11 mouse cellular contexts compared by ENCODE assay signal in the genomic region with DNA sequence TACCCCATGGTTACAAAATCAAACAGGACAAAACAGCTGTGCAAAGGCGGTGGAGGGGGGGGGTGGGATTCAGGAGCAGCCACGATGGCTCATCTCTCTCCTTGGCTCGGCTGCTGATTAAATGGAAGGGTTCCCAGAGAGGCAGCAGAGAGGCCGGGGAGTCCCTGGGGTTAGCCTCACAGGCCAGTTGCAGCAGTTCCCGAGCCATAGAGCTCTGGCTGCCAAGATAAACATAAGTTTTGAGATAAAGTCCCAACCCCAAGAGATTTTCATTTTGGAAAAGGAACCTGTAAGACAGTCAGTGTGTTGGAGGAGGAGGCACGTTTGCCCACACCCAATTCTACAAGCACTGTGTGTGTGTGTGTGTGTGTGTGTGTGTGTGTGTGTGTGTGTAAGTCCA.
DNase-seq lines count a peak whose midpoint lies in the region; ATAC-seq lines count a peak whose summit lies in the region.
"Had no signal": no experiment of that assay in that cellular context is flagged by ENCODE, and none has a peak within 500 bp of the region (broad histone marks: within the 10 kb centered on the region; RNA-seq: fewer than 3 reads in every experiment).

No protein-coding gene starts in this region.

- H3K36me3 ChIP-seq in midbrain, embryonic 14.5 days (ENCODE audit: control insufficient read depth, insufficient read depth, low read length): no peaks in the 10 kb centered on the region
- no peaks in the 10 kb centered on the region for H3K36me3 ChIP-seq in midbrain, embryonic 15.5 days (replicated peaks)
- no peaks in the 10 kb centered on the region for H3K36me3 ChIP-seq in forebrain, embryonic 12.5 days (replicated peaks)
- H3K36me3 ChIP-seq: embryonic facial prominence, embryonic 12.5 days had no signal

- H3K4me1 ChIP-seq in midbrain, embryonic 14.5 days (ENCODE audit: control insufficient read depth, insufficient read depth, low read length): no peaks in the 10 kb centered on the region
- H3K4me1 ChIP-seq in midbrain, embryonic 15.5 days: peaks cover 7% of the 10 kb centered on the region; the same call in 1 of the 2 replicates
- H3K4me1 ChIP-seq in forebrain, embryonic 12.5 days: 0 out of 2 replicates have a peak, but pooled peaks cover 2% of the 10 kb centered on the region
- H3K4me1 ChIP-seq: embryonic facial prominence, embryonic 12.5 days; megakaryocyte, embryonic 14.5 days had no signal

- H3K27me3 ChIP-seq in midbrain, embryonic 14.5 days (ENCODE audit: control insufficient read depth, insufficient read depth, low read length): no peaks in the 10 kb centered on the region
- no peaks in the 10 kb centered on the region for H3K27me3 ChIP-seq in midbrain, embryonic 15.5 days (replicated peaks)
- H3K27me3 ChIP-seq in forebrain, embryonic 12.5 days: no peaks in the 10 kb centered on the region
- H3K27me3 ChIP-seq: embryonic facial prominence, embryonic 12.5 days; megakaryocyte, embryonic 14.5 days had no signal

- no peak overlapping the region for H3K27ac ChIP-seq in midbrain, embryonic 14.5 days (replicated peaks; ENCODE audit: low read depth, low read length)
- H3K27ac ChIP-seq in midbrain, embryonic 15.5 days: no peak overlapping the region
- H3K27ac ChIP-seq in forebrain, embryonic 12.5 days: no peak overlapping the region
- H3K27ac ChIP-seq: embryonic facial prominence, embryonic 12.5 days had no signal

- no peak overlapping the region for H3K4me3 ChIP-seq in midbrain, embryonic 14.5 days (replicated peaks; ENCODE audit: low read depth, low read length)
- H3K4me3 ChIP-seq in midbrain, embryonic 15.5 days: no peak overlapping the region
- no peak overlapping the region for H3K4me3 ChIP-seq in forebrain, embryonic 12.5 days (replicated peaks)
- H3K4me3 ChIP-seq: embryonic facial prominence, embryonic 12.5 days; megakaryocyte, embryonic 14.5 days had no signal

- H3K9ac ChIP-seq in midbrain, embryonic 14.5 days (replicated peaks; ENCODE audit: low read length): no peak overlapping the region
- no peak overlapping the region for H3K9ac ChIP-seq in midbrain, embryonic 15.5 days
- no peak overlapping the region for H3K9ac ChIP-seq in forebrain, embryonic 12.5 days
- H3K9ac ChIP-seq: embryonic facial prominence, embryonic 12.5 days had no signal

- no peaks in the 10 kb centered on the region for H3K9me3 ChIP-seq in midbrain, embryonic 14.5 days (ENCODE audit: control insufficient read depth, low read length)
- no peaks in the 10 kb centered on the region for H3K9me3 ChIP-seq in midbrain, embryonic 15.5 days
- H3K9me3 ChIP-seq in forebrain, embryonic 12.5 days: no peaks in the 10 kb centered on the region
- H3K9me3 ChIP-seq: embryonic facial prominence, embryonic 12.5 days had no signal

- WGBS in midbrain, embryonic 14.5 days: 40% methylated on average over 6 of the region's 6 CpGs
- 49% methylated on average over 6 of the region's 6 CpGs for WGBS in midbrain, embryonic 15.5 days
- 73% methylated on average over 6 of the region's 6 CpGs for WGBS in forebrain, embryonic 12.5 days

- no peak overlapping the region for H3K4me2 ChIP-seq in midbrain, embryonic 14.5 days (ENCODE audit: low read length)
- H3K4me2 ChIP-seq in midbrain, embryonic 15.5 days: no peak overlapping the region
- H3K4me2 ChIP-seq in forebrain, embryonic 12.5 days: no peak overlapping the region
- H3K4me2 ChIP-seq: embryonic facial prominence, embryonic 12.5 days had no signal

- DNase-seq in midbrain, embryonic 14.5 days: peak; percentile 36
- DNase-seq in heart, adult 8-10 months (ENCODE audit: low spot score): peak; percentile 81
- DNase-seq in kidney, postnatal 25 days: peak; percentile 40 to 67
- DNase-seq in testis, postnatal 10 days (ENCODE audit: low spot score): peak; percentile 62
- DNase-seq in cerebellum, adult 9-11 months: no peak

- ATAC-seq in midbrain, embryonic 14.5 days (ENCODE audit: low FRiP score, low TSS enrichment): no peak
- ATAC-seq in midbrain, embryonic 15.5 days (replicated peaks): no peak
- ATAC-seq in forebrain, embryonic 12.5 days (ENCODE audit: low FRiP score): no peak
- ATAC-seq in CD4-positive, CD25-positive, alpha-beta regulatory T cell, adult 4 months: no peak
- ATAC-seq: Patski had no signal
